In genomic region chr13:24862520-24862919, GRCm38 (mm10) we compare ENCODE assay signal across 9 mouse cellular contexts. TPM values are rescaled to one million over a fixed set of nuclear protein-coding genes. Genes with fewer than 3 reads are reported as not detected.
A peak's percentile ranks its signal among the peaks of the same experiment; 100 is the strongest.
DNase-seq lines count a peak whose midpoint lies in the region; ATAC-seq and TF ChIP-seq lines count a peak whose summit lies in the region.
"Had no signal": no experiment of that assay in that cellular context is flagged by ENCODE, and none has a peak within 500 bp of the region (broad histone marks: within the 10 kb centered on the region; RNA-seq: fewer than 3 reads in every experiment).

No protein-coding gene starts in this region.

- no peak overlapping the region for H3K4me2 ChIP-seq in embryonic facial prominence, embryonic 11.5 days (ENCODE audit: low read depth, low read length)

- no peak overlapping the region for H3K27ac ChIP-seq in bone marrow, adult 2 months (ENCODE audit: control insufficient read depth, insufficient read depth, low read depth, low read length, poor library complexity)
- H3K27ac ChIP-seq in embryonic facial prominence, embryonic 11.5 days (replicated peaks; ENCODE audit: low read depth, low read length): no peak overlapping the region
- H3K27ac ChIP-seq in layer of hippocampus, adult 2 months: no peak overlapping the region

- no peak for TF ChIP-seq POLR2A in bone marrow, adult 2 months (IDR thresholded peaks at IDR 0.05; ENCODE audit: borderline replicate concordance, control insufficient read depth, low read depth, low read length)

- no peak overlapping the region for H3K9ac ChIP-seq in embryonic facial prominence, embryonic 11.5 days (replicated peaks; ENCODE audit: low read length)

- H3K36me3 ChIP-seq in embryonic facial prominence, embryonic 11.5 days (replicated peaks; ENCODE audit: control insufficient read depth, insufficient read depth, low read depth, low read length): no peaks in the 10 kb centered on the region

- ATAC-seq in embryonic facial prominence, embryonic 11.5 days (replicated peaks; ENCODE audit: insufficient number of reproducible peaks, low FRiP score, low TSS enrichment, low read depth): no peak

- WGBS in bone marrow, adult 2 months: 56% methylated on average over 7 of the region's 7 CpGs
- 62% methylated on average over 7 of the region's 7 CpGs for WGBS in embryonic facial prominence, embryonic 11.5 days

- H3K27me3 ChIP-seq in embryonic facial prominence, embryonic 11.5 days (ENCODE audit: control insufficient read depth, insufficient read depth, low read length): no peaks in the 10 kb centered on the region

- no peaks in the 10 kb centered on the region for H3K9me3 ChIP-seq in embryonic facial prominence, embryonic 11.5 days (replicated peaks; ENCODE audit: control insufficient read depth, low read length)

- DNase-seq in 3T3-L1 (ENCODE audit: low read depth, low spot score) (peak; percentile 6), 416B (ENCODE audit: low read depth) (peak; percentile 76)
- DNase-seq in embryonic facial prominence, embryonic 11.5 days (ENCODE audit: low spot score): peak; percentile 38
- DNase-seq in layer of hippocampus, adult 2 months (ENCODE audit: low spot score in 2 of 2): peak; percentile 23 to 68
- DNase-seq in lung, postnatal 14 days: peak; percentile 58
- DNase-seq in thymus, adult 18-20 months: peak; percentile 18 to 27

- H3K4me3 ChIP-seq in bone marrow, adult 2 months (replicated peaks; ENCODE audit: control insufficient read depth, low read depth, low read length): no peak overlapping the region
- H3K4me3 ChIP-seq in embryonic facial prominence, embryonic 11.5 days (ENCODE audit: low read depth, low read length): no peak overlapping the region
- no peak overlapping the region for H3K4me3 ChIP-seq in layer of hippocampus, adult 2 months

- TF ChIP-seq CTCF in bone marrow, adult 2 months (IDR thresholded peaks at IDR 0.05; ENCODE audit: control insufficient read depth, insufficient read depth, low read length): peak; percentile 55
- peak; percentile 79 for TF ChIP-seq CTCF in layer of hippocampus, adult 2 months (conservative IDR thresholded peaks at IDR 0.05)

- H3K4me1 ChIP-seq in bone marrow, adult 2 months (ENCODE audit: control insufficient read depth, insufficient read depth, low read length): peaks cover 2% of the 10 kb centered on the region
- H3K4me1 ChIP-seq in embryonic facial prominence, embryonic 11.5 days (ENCODE audit: control insufficient read depth, insufficient read depth, low read length): no peaks in the 10 kb centered on the region

RNA-seq across cellular contexts. Expression of gene D130043K22Rik, which starts 17.6 kb away (rescaled TPM):
- not detected in 2 replicates for polyA plus RNA-seq in bone marrow, adult 2 months (2011; ENCODE audit: insufficient read depth, insufficient read length, low replicate concordance, missing spikeins)
- polyA plus RNA-seq in embryonic facial prominence, embryonic 11.5 days (2014; fragmentation: Nextera tagmentation; extraction: Ambion mirVana): 0.22 and 0.34 TPM in 2 replicates
- total RNA-seq in layer of hippocampus, adult 2 months (2021): 10 to 100 TPM; 27.0 to 27.6 TPM
- total RNA-seq: hematopoietic stem cell, adult 5-6 weeks; neutrophil, adult 5-6 weeks had no signal

RNA-seq across cellular contexts. Expression of gene Tdp2, which starts 31.0 kb away (rescaled TPM):
- polyA plus RNA-seq in bone marrow, adult 2 months (2011; ENCODE audit: insufficient read depth, insufficient read length, low replicate concordance, missing spikeins): 26.5 and 37.7 TPM in 2 replicates
- polyA plus RNA-seq in embryonic facial prominence, embryonic 11.5 days (2014; fragmentation: Nextera tagmentation; extraction: Ambion mirVana): 75.9 and 83.7 TPM in 2 replicates
- 10 to 100 TPM; 22.0 to 22.7 TPM for total RNA-seq in layer of hippocampus, adult 2 months (2021)

RNA-seq across cellular contexts. Expression of gene Acot13, which starts 31.2 kb away (rescaled TPM):
- polyA plus RNA-seq in bone marrow, adult 2 months (2011; ENCODE audit: insufficient read depth, insufficient read length, low replicate concordance, missing spikeins): 19.8 and 37.3 TPM in 2 replicates
- polyA plus RNA-seq in embryonic facial prominence, embryonic 11.5 days (2014; fragmentation: Nextera tagmentation; extraction: Ambion mirVana): 71.0 and 72.3 TPM in 2 replicates
- total RNA-seq in layer of hippocampus, adult 2 months (2021): 100 to 1,000 TPM; 103 TPM

Comparison
In these comparisons a context has a peak if more than half of its experiments do, and no peak if none do; other contexts are left out.
1. DNase-seq: peak in every context shown above with its lines; median percentile 76 in 416B; 58 in lung, postnatal 14 days; 46 in layer of hippocampus, adult 2 months; 38 in embryonic facial prominence, embryonic 11.5 days; 22 in thymus, adult 18-20 months; 6 in 3T3-L1.